Mouse (Mus musculus): ENCODE measurements around the gene Gnptab.
"Not testable (repeated sequence)": the region's sequence is repeated elsewhere in the genome, so short reads cannot be mapped to it uniquely, and the experiment has no call there.

Gene Gnptab

GRCm38 (mm10) chr10:88379013-88379885, at the start of gene Gnptab, which contains the start of gene Dram1:
Gene Gnptab (plus strand): TSS chr10:88379132.
Gene Dram1 (minus strand): TSS chr10:88379080.
- peak; percentile 87 to 89 for DNase-seq (ENCODE audit: low spot score in 2 of 2)

GRCm38 (mm10) chr10:88330695-88331094, 48.2 kb upstream of the Gnptab start:
- DNase-seq (ENCODE audit: low spot score in 2 of 2): peak in 1 of 2 experiments; percentile 8

- DNase-seq (ENCODE audit: low spot score in 2 of 2): no peak
These were observed 38.3 kb upstream of the Gnptab start for GRCm38 (mm10) chr10:88340660-88341059.

GRCm38 (mm10) chr10:88341368-88341767, 37.6 kb upstream of the Gnptab start:
- DNase-seq (ENCODE audit: low spot score in 2 of 2): no peak

- no peak for DNase-seq (ENCODE audit: low spot score in 2 of 2)
These were observed 33.0 kb upstream of the Gnptab start for GRCm38 (mm10) chr10:88345899-88346401.

- DNase-seq (ENCODE audit: low spot score in 2 of 2): no peak
These were observed 32.3 kb upstream of the Gnptab start for GRCm38 (mm10) chr10:88346454-88347245.

- DNase-seq (ENCODE audit: low spot score in 2 of 2): no peak
These were observed 29.1 kb upstream of the Gnptab start for GRCm38 (mm10) chr10:88349800-88350199.

GRCm38 (mm10) chr10:88350687-88351086, 28.2 kb upstream of the Gnptab start:
- DNase-seq (ENCODE audit: low spot score in 2 of 2): no peak

GRCm38 (mm10) chr10:88351411-88352103, 27.4 kb upstream of the Gnptab start:
- no peak for DNase-seq (ENCODE audit: low spot score in 2 of 2)

- DNase-seq (ENCODE audit: low spot score in 2 of 2): no peak
These were observed 26.4 kb upstream of the Gnptab start for GRCm38 (mm10) chr10:88352549-88352948.

GRCm38 (mm10) chr10:88354599-88354998, 24.3 kb upstream of the Gnptab start:
- DNase-seq (ENCODE audit: low spot score in 2 of 2): no peak

GRCm38 (mm10) chr10:88356114-88356982, 22.6 kb upstream of the Gnptab start:
- DNase-seq (ENCODE audit: low spot score in 2 of 2): no peak

GRCm38 (mm10) chr10:88356983-88357559, 21.9 kb upstream of the Gnptab start:
- DNase-seq (ENCODE audit: low spot score in 2 of 2): peak; percentile 43 to 44

- no peak for DNase-seq (ENCODE audit: low spot score in 2 of 2)
These were observed 16.7 kb upstream of the Gnptab start for GRCm38 (mm10) chr10:88362218-88362617.

GRCm38 (mm10) chr10:88364221-88364620, 14.7 kb upstream of the Gnptab start:
- no peak for DNase-seq (ENCODE audit: low spot score in 2 of 2)

GRCm38 (mm10) chr10:88369233-88369632, 9.7 kb upstream of the Gnptab start:
- DNase-seq (ENCODE audit: low spot score in 2 of 2): no peak

GRCm38 (mm10) chr10:88371793-88372192, 7.1 kb upstream of the Gnptab start:
- no peak for DNase-seq (ENCODE audit: low spot score in 2 of 2)

GRCm38 (mm10) chr10:88372436-88372835, 6.5 kb upstream of the Gnptab start:
- DNase-seq (ENCODE audit: low spot score in 2 of 2): no peak

- DNase-seq (ENCODE audit: low spot score in 2 of 2): not testable (repeated sequence)
These were observed 6.0 kb upstream of the Gnptab start for GRCm38 (mm10) chr10:88372945-88373344.

GRCm38 (mm10) chr10:88374984-88375383, 3.9 kb upstream of the Gnptab start:
- DNase-seq (ENCODE audit: low spot score in 2 of 2): no peak

All from frontal cortex, postnatal 36 days (tissue).